Mouse (Mus musculus) stomach, embryonic 15.5 days (tissue): Measurements from ENCODE around the gene Spats2. TPM values are rescaled to one million over a fixed set of nuclear protein-coding genes. Genes with fewer than 3 reads are reported as not detected.
A peak's percentile ranks its signal among the peaks of the same experiment; 100 is the strongest.
"Not testable (repeated sequence)": the region's sequence is repeated elsewhere in the genome, so short reads cannot be mapped to it uniquely, and the experiment has no call there.

ENCODE experiments used
- ATAC-seq: fragments of 200-750 bp; cut with Nextera tagmentation; 2 replicates; pipeline ENCODE4 v1.8.0; 2017; ENCODE audit warnings: low read depth, moderate number of reproducible peaks, moderate TSS enrichment; ENCODE audit not compliant: insufficient read depth, low FRiP score
- H3K27ac ChIP-seq: fragments of 300-500 bp; sonication (generic); 2 replicates; pipeline ENCODE4 v1.5.1; 2015; ENCODE audit warnings: mild to moderate bottlenecking, inconsistent platforms
- H3K27me3 ChIP-seq: fragments of 300-500 bp; sonication (generic); replicated peaks from 2 replicates; pipeline ENCODE4 v1.6.1; 2015; ENCODE audit warnings: inconsistent platforms
- H3K36me3 ChIP-seq: fragments of 300-500 bp; sonication (generic); 2 replicates; pipeline ENCODE4 v1.6.1; 2015; ENCODE audit warnings: inconsistent platforms
- H3K4me1 ChIP-seq: fragments of 300-500 bp; sonication (generic); 2 replicates; pipeline ENCODE4 v1.6.1; 2015; ENCODE audit warnings: inconsistent platforms
- H3K4me2 ChIP-seq: fragments of 300-500 bp; sonication (generic); 2 replicates; pipeline ENCODE4 v1.6.1; 2015; ENCODE audit warnings: mild to moderate bottlenecking, inconsistent platforms
- H3K4me3 ChIP-seq: fragments of 300-500 bp; sonication (generic); replicated peaks from 2 replicates; pipeline ENCODE4 v1.5.1; 2015; ENCODE audit warnings: inconsistent platforms
- H3K9ac ChIP-seq: fragments of 300-500 bp; sonication (generic); 2 replicates; pipeline ENCODE4 v1.6.1; 2015; ENCODE audit warnings: inconsistent platforms
- H3K9me3 ChIP-seq: fragments of 300-500 bp; sonication (generic); 2 replicates; pipeline ENCODE4 v1.6.1; 2016; ENCODE audit warnings: inconsistent platforms
- WGBS: fragments of 180-500 bp; shearing (Covaris S2); methylation state at CpG from one replicate; pipeline ENCODE4 v1.1.7; 2015; 5-methylcytosine and 5-hydroxymethylcytosine counted together
- polyA plus RNA-seq: library from polyadenylated mRNA; unstranded; fragments of >200 nt; fragmentation: Nextera tagmentation; extraction: Ambion mirVana; gene quantifications from 2 replicates; pipeline ENCODE4 v1.2.1, GENCODE M21; 2015

The Spats2 gene
- polyA plus RNA-seq, 1 experiment from 2014 or later, result 28.3 TPM

DNA sequence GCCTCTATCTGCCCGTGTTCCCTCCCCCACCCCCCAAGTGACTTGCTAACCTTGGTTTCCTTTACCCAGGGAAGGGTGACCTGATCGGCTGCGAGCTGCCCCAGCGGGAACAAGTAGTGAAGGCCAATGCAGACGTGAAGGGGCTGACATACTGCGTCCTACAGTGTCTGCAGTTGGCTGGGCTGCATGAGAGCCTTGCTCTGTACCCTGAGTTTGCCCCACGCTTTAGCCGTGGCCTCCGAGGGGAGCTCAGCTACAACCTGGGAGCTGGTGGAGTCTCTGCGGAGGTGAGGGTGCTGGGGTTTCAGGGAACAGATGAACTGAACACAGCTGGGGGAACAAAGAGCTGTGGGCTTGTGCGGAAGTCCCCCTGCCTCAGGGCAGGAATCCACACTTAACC, 112.3 kb downstream of the Spats2 start:
- no peak for ATAC-seq
- peaks cover 8% of the 10 kb centered on the region; the same call in 1 of the 2 replicates for H3K36me3 ChIP-seq
- no peak overlapping the region for H3K27ac ChIP-seq
- no peak overlapping the region for H3K4me2 ChIP-seq
- WGBS, result 54% methylated on average over 11 of the region's 11 CpGs
- H3K9ac ChIP-seq, result no peak overlapping the region
- H3K4me3 ChIP-seq, result no peak overlapping the region
- H3K27me3 ChIP-seq, result no peaks in the 10 kb centered on the region
- H3K4me1 ChIP-seq, result 0 out of 2 replicates have a peak, but pooled peaks cover 6% of the 10 kb centered on the region
- H3K9me3 ChIP-seq, result no peaks in the 10 kb centered on the region

- H3K36me3 ChIP-seq, result peaks cover 20% of the 10 kb centered on the region
- no peak overlapping the region for H3K4me2 ChIP-seq
- H3K27me3 ChIP-seq, result no peaks in the 10 kb centered on the region
- no peak overlapping the region for H3K27ac ChIP-seq
- no peak for ATAC-seq
- WGBS, result 76% methylated on average over 4 of the region's 4 CpGs
- no peaks in the 10 kb centered on the region for H3K4me1 ChIP-seq
- no peak overlapping the region for H3K9ac ChIP-seq
- no peak overlapping the region for H3K4me3 ChIP-seq
- H3K9me3 ChIP-seq, result no peaks in the 10 kb centered on the region
Observed at GRCm38 (mm10) chr15:99240129-99240528, 114.4 kb downstream of the Spats2 start.

DNA sequence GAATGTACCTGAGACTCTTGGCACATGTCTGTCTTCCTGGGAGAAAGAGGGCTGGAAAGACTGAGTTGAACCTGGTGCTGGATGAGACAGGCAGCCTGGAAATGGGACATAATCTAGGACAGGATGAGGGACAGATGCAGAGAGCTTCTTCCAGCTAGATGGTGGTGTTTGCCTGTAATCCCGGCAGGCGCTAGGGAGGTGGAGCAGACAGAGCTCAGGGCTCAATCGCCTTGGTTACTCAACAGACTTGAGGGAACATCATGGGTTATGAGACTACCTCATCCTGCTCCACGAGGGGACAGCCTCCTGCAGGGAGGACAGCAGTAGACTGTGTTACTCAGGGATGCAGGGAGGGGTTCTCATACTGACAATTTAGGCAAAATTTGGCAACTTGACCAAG, 115.5 kb downstream of the Spats2 start:
- Histone ChIP-seq H3K4me1 (no peaks in the 10 kb centered on the region), H3K36me3 (peaks cover 29% of the 10 kb centered on the region)

GRCm38 (mm10) chr15:99242045-99242444, 116.3 kb downstream of the Spats2 start:
- H3K27ac ChIP-seq, result no peak overlapping the region
- no peaks in the 10 kb centered on the region for H3K27me3 ChIP-seq
- H3K9me3 ChIP-seq, result no peaks in the 10 kb centered on the region
- no peak for ATAC-seq
- 88% methylated on average over 10 of the region's 10 CpGs for WGBS
- H3K36me3 ChIP-seq, result peaks cover 34% of the 10 kb centered on the region
- H3K4me3 ChIP-seq, result no peak overlapping the region
- H3K4me1 ChIP-seq, result no peaks in the 10 kb centered on the region
- no peak overlapping the region for H3K9ac ChIP-seq
- no peak overlapping the region for H3K4me2 ChIP-seq

More for the DNA sequence above, 115.5 kb downstream of the Spats2 start:
- Histone ChIP-seq H3K4me2 (no peak overlapping the region), H3K4me3 (no peak overlapping the region), H3K27ac (no peak overlapping the region), H3K9ac (no peak overlapping the region), H3K9me3 (no peaks in the 10 kb centered on the region), H3K27me3 (no peaks in the 10 kb centered on the region)
- WGBS, result 77% methylated on average over 4 of the region's 4 CpGs
- ATAC-seq, result no peak

GRCm38 (mm10) chr15:99246736-99247135, 121.0 kb downstream of the Spats2 start:
- not testable (repeated sequence) for H3K9ac ChIP-seq, H3K4me1 ChIP-seq, H3K27me3 ChIP-seq, ATAC-seq, H3K27ac ChIP-seq, H3K4me3 ChIP-seq, H3K4me2 ChIP-seq, H3K9me3 ChIP-seq
- H3K36me3 ChIP-seq, result peaks cover 48% of the 10 kb centered on the region
- 92% methylated on average over 6 of the region's 6 CpGs for WGBS

GRCm38 (mm10) chr15:99248972-99249371, 123.3 kb downstream of the Spats2 start:
- H3K36me3 ChIP-seq, result peaks cover 38% of the 10 kb centered on the region
- no peak for ATAC-seq
- H3K4me1 ChIP-seq, result 0 out of 2 replicates have a peak, but pooled peaks cover 7% of the 10 kb centered on the region
- H3K27me3 ChIP-seq, result no peaks in the 10 kb centered on the region
- H3K4me2 ChIP-seq, result no peak overlapping the region
- no peak overlapping the region for H3K27ac ChIP-seq
- no peak overlapping the region for H3K9ac ChIP-seq
- WGBS, result 77% methylated on average over 9 of the region's 9 CpGs
- H3K4me3 ChIP-seq, result no peak overlapping the region
- H3K9me3 ChIP-seq, result no peaks in the 10 kb centered on the region

DNA sequence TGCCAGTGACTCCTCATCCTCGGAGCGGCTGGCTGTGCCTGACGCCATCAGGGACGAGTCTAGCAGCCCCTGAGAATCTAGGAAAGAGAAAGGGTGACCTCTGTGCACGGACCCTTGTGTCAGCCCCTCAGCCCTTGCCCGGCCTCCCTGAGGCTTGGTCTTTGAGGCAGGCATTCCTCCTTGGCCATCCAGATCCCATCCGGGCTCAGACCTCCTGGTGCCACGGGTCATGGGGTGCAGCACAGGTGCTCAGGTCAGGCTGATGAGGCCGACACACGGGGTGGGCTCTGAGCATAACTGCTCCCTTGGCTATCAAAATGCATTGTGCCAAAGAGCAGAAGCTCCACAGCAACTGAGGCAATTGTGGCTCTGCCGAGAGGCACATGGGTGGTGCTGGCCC, 124.2 kb downstream of the Spats2 start:
- H3K4me2 ChIP-seq, result no peak overlapping the region
- no peaks in the 10 kb centered on the region for H3K27me3 ChIP-seq
- no peaks in the 10 kb centered on the region for H3K9me3 ChIP-seq
- 0 out of 2 replicates have a peak, but pooled peaks cover 7% of the 10 kb centered on the region for H3K4me1 ChIP-seq
- H3K4me3 ChIP-seq, result no peak overlapping the region
- H3K27ac ChIP-seq, result no peak overlapping the region
- H3K9ac ChIP-seq, result no peak overlapping the region
- ATAC-seq, result no peak
- WGBS, result 90% methylated on average over 11 of the region's 11 CpGs
- peaks cover 28% of the 10 kb centered on the region for H3K36me3 ChIP-seq

- ATAC-seq, result 0 out of 2 replicates have a peak, but pooled peaks have one; percentile 3
- H3K4me1 ChIP-seq, H3K9me3 ChIP-seq, H3K9ac ChIP-seq, H3K27ac ChIP-seq, H3K27me3 ChIP-seq: not testable (repeated sequence)
- peak overlapping the region; percentile 69 for H3K4me2 ChIP-seq
- H3K4me3 ChIP-seq, result peak overlapping the region; percentile 60
- peaks cover 21% of the 10 kb centered on the region for H3K36me3 ChIP-seq
- WGBS, result 0% methylated on average over 14 of the region's 15 CpGs
Observed at GRCm38 (mm10) chr15:99251111-99251510, 125.4 kb downstream of the Spats2 start.

GRCm38 (mm10) chr15:99251626-99252380, 126.1 kb downstream of the Spats2 start, which contains the start of gene Mcrs1:
Mcrs1 (minus strand) TSS chr15:99251961.
- Histone ChIP-seq H3K27ac (peak within 1 kb of the TSS; percentile 97), H3K9ac (peak within 1 kb of the TSS; percentile 37; the same call in 1 of the 2 replicates), H3K36me3 (peaks cover 14% of the 10 kb centered on the region; the same call in 1 of the 2 replicates), H3K27me3 (no peaks in the 10 kb centered on the region), H3K4me1 (0 out of 2 replicates have a peak, but pooled peaks cover 7% of the 10 kb centered on the region), H3K9me3 (no peaks in the 10 kb centered on the region), H3K4me3 (peak within 1 kb of the TSS; percentile 60), H3K4me2 (peak within 1 kb of the TSS; percentile 69)
- WGBS, result under 1% methylated on average over 52 of the region's 52 CpGs
- peak; percentile 92 for ATAC-seq

DNA sequence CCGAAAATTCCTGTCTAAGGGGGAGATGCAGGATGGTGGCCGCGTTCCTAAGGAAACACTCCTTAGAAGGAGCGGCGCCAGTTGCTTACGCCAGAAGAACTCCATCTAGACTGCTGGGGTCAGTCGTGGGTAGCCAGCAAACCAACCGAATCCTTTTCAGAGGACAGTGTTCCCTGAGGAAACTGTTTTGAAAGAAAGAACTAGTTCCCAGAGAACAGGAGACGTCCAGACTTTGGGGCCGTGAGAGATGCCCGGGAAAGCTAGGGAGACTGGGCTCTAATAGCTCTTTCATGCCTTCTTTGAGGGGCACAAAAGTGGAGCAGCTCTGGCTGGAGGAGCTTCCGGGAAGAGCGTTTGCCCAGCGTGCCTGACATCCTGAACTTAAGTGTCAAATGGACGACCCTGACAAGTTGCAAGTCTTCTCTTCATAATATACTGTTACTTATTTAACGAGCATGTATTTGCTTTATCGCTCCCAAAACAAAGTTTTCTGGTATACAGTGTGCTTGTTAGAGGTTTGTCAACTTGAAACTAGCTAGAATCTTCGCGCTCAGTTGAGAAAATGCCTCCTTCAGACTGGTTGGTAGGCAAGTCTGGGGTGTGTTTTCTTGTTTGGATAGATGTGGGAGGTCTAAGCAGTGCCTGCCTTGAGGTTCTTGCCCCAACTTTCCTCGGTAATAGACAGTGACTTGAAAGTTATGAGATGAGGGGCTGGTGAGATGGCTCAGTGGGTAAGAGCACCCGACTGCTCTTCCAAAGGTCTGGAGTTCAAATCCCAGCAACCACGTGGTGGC, 126.9 kb downstream of the Spats2 start:
- Histone ChIP-seq H3K9ac (peak overlapping the region; percentile 16; the same call in 1 of the 2 replicates), H3K27me3 (no peaks in the 10 kb centered on the region), H3K27ac (peak overlapping the region; percentile 97), H3K4me1 (0 out of 2 replicates have a peak, but pooled peaks cover 7% of the 10 kb centered on the region), H3K4me3 (peak overlapping the region; percentile 60), H3K36me3 (0 out of 2 replicates have a peak, but pooled peaks cover 14% of the 10 kb centered on the region), H3K9me3 (no peaks in the 10 kb centered on the region), H3K4me2 (peak overlapping the region; percentile 69)
- 2% methylated on average over 22 of the region's 22 CpGs for WGBS
- ATAC-seq, result peak; percentile 42

DNA sequence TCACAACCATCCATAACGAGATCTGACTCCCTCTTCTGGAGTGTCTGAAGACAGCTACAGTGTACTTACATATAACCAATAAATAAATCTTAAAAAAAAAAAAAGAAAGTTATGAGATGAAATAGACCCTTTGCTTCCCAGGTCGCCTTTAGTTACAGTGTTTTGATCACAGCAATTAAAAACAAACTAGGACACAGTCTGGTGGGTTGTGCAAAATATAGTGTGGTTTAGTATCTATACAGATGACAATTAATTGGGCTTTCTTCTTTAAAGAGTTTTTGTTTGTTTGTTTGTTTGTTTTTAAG, 127.4 kb downstream of the Spats2 start:
- not testable (repeated sequence) for H3K9me3 ChIP-seq, H3K27me3 ChIP-seq, H3K9ac ChIP-seq, H3K4me3 ChIP-seq, ATAC-seq, H3K4me1 ChIP-seq
- H3K4me2 ChIP-seq, result peak overlapping the region; percentile 69
- peak overlapping the region; percentile 97 for H3K27ac ChIP-seq
- H3K36me3 ChIP-seq, result 0 out of 2 replicates have a peak, but pooled peaks cover 12% of the 10 kb centered on the region
- 39% methylated on average over 2 of the region's 2 CpGs for WGBS

GRCm38 (mm10) chr15:99253772-99254171, 128.1 kb downstream of the Spats2 start:
- no peak overlapping the region for H3K4me2 ChIP-seq
- 0 out of 2 replicates have a peak, but pooled peaks cover 7% of the 10 kb centered on the region for H3K4me1 ChIP-seq
- no peak for ATAC-seq
- H3K27ac ChIP-seq, result no peak overlapping the region
- H3K9me3 ChIP-seq, result no peaks in the 10 kb centered on the region
- H3K4me3 ChIP-seq, result no peak overlapping the region
- H3K36me3 ChIP-seq, result 0 out of 2 replicates have a peak, but pooled peaks cover 6% of the 10 kb centered on the region
- 88% methylated on average over 6 of the region's 6 CpGs for WGBS
- no peak overlapping the region for H3K9ac ChIP-seq
- no peaks in the 10 kb centered on the region for H3K27me3 ChIP-seq
